Mouse (Mus musculus) brain, embryonic 18.5 days (tissue): ENCODE measurements around the gene Usp2.

Experiments used
- DNase-seq: peaks from one replicate; pipeline ENCODE4 v3.0.0-alpha.2; 2012; ENCODE audit warnings: low read depth, low spot score

Gene Usp2

GRCm38 (mm10) chr9:44045884-44046272 lies 20.9 kb upstream of the Usp2 start:
- no peak for DNase-seq

- DNase-seq = no peak
Measured at GRCm38 (mm10) chr9:44046426-44046825, 20.4 kb upstream of the Usp2 start.

- no peak for DNase-seq
Measured at GRCm38 (mm10) chr9:44047071-44047470, 19.8 kb upstream of the Usp2 start.

GRCm38 (mm10) chr9:44047571-44048490 lies 19.0 kb upstream of the Usp2 start:
- DNase-seq = no peak

GRCm38 (mm10) chr9:44048541-44049380 lies 18.1 kb upstream of the Usp2 start:
- DNase-seq = no peak

- DNase-seq = no peak
Measured at GRCm38 (mm10) chr9:44049381-44050165, 17.2 kb upstream of the Usp2 start.

GRCm38 (mm10) chr9:44052855-44053254 lies 14.0 kb upstream of the Usp2 start:
- DNase-seq = no peak

- DNase-seq = no peak
Measured at GRCm38 (mm10) chr9:44053936-44054335, 12.9 kb upstream of the Usp2 start.

- DNase-seq = no peak
Measured at GRCm38 (mm10) chr9:44058606-44059005, 8.2 kb upstream of the Usp2 start.

GRCm38 (mm10) chr9:44065177-44065576 lies 1.6 kb upstream of the Usp2 start:
- DNase-seq = no peak

GRCm38 (mm10) chr9:44067241-44067959 lies 579 bp downstream of the Usp2 start:
- no peak for DNase-seq

- DNase-seq = no peak
Measured at GRCm38 (mm10) chr9:44067960-44068330, 1.1 kb downstream of the Usp2 start.

- DNase-seq = no peak
Measured at GRCm38 (mm10) chr9:44069252-44069651, 2.4 kb downstream of the Usp2 start.

GRCm38 (mm10) chr9:44070113-44070843 lies 3.5 kb downstream of the Usp2 start:
- no peak for DNase-seq

GRCm38 (mm10) chr9:44070844-44071231 lies 4.0 kb downstream of the Usp2 start:
- no peak for DNase-seq

- no peak for DNase-seq
Measured at GRCm38 (mm10) chr9:44071914-44072598, 5.2 kb downstream of the Usp2 start.

GRCm38 (mm10) chr9:44072599-44072915 lies 5.7 kb downstream of the Usp2 start:
- DNase-seq = no peak

GRCm38 (mm10) chr9:44073115-44073514 lies 6.3 kb downstream of the Usp2 start:
- DNase-seq = no peak

- DNase-seq = no peak
Measured at GRCm38 (mm10) chr9:44074395-44075275, 7.8 kb downstream of the Usp2 start.
